Mouse (Mus musculus) testis, adult 2 months (tissue): Measurements from ENCODE around the gene Aldh1a2.

Experiments
- CTCF ChIP-seq: fragments of 200-500 bp; IDR thresholded peaks from 2 replicates; pipeline ENCODE4 v1.5.1; 2012; ENCODE audit warnings: low read depth, mild to moderate bottlenecking, inconsistent platforms, low read length, moderate library complexity; ENCODE audit not compliant: control insufficient read depth, insufficient read depth, insufficient replicate concordance
- POLR2A ChIP-seq: fragments of 200-500 bp; IDR thresholded peaks from 2 replicates; pipeline ENCODE4 v1.6.1; 2012; ENCODE audit warnings: low read depth, mild to moderate bottlenecking, inconsistent platforms, low read length, moderate library complexity; ENCODE audit not compliant: control insufficient read depth

DNA sequence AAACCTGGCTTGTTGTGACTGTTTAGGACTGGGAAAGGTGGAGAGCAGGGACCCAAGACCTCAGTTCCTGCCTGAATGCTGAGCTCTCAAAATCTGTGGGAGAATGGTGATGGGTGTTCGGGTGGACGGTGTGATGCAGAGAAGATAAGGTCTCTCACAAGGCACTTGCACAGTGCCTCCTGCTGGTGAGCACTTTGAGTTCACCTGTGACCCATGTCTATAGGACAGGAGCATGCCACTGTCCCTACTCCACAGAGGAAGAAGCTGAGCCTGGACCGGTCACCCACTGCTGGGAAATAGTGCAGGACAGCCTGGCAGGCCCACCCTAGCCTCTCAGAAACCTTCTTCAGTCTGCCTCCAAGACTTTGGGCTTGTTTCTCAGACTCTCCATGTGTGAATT, 100.4 kb downstream of the Aldh1a2 start:
- TF ChIP-seq CTCF (peak; percentile 20; the same call in 1 of the 2 replicates), POLR2A (no peak)
